Mouse (Mus musculus) limb, embryonic 14.5 days (tissue): ENCODE results near the gene Fam187b. TPM values are rescaled to one million over a fixed set of nuclear protein-coding genes. Genes with fewer than 3 reads are reported as not detected.
"Not testable (repeated sequence)": the region's sequence is repeated elsewhere in the genome, so short reads cannot be mapped to it uniquely, and the experiment has no call there.

Source experiments
- ATAC-seq: fragments of 200-750 bp; cut with Nextera tagmentation; 2 replicates; pipeline ENCODE4 v1.8.0; 2017; ENCODE audit warnings: low read depth, moderate number of reproducible peaks, moderate TSS enrichment; ENCODE audit not compliant: low FRiP score
- DNase-seq: peaks from one replicate; pipeline ENCODE4 v3.0.0-alpha.2; 2015; ENCODE audit warnings: low spot score
- H3K27ac ChIP-seq: fragments of 300-500 bp; sonication (generic); replicated peaks from 2 replicates; pipeline ENCODE4 v1.5.1; 2014; ENCODE audit warnings: low read depth, mild to moderate bottlenecking, low read length, moderate library complexity, mixed read lengths
- H3K27me3 ChIP-seq: fragments of 300-500 bp; sonication (generic); 2 replicates; pipeline ENCODE4 v1.6.1; 2014; ENCODE audit warnings: low read length, mixed read lengths; ENCODE audit not compliant: control insufficient read depth, insufficient read depth
- H3K36me3 ChIP-seq: fragments of 300-500 bp; sonication (generic); 2 replicates; pipeline ENCODE4 v1.6.1; 2014; ENCODE audit warnings: mild to moderate bottlenecking, low read length, moderate library complexity, mixed read lengths; ENCODE audit not compliant: control insufficient read depth, insufficient read depth
- H3K4me1 ChIP-seq: fragments of 300-500 bp; sonication (generic); 2 replicates; pipeline ENCODE4 v1.6.1; 2014; ENCODE audit warnings: antibody characterized with exemption, low read length, mixed read lengths; ENCODE audit not compliant: control insufficient read depth, insufficient read depth
- H3K4me2 ChIP-seq: fragments of 300-500 bp; sonication (generic); replicated peaks from 2 replicates; pipeline ENCODE4 v1.6.1; 2014; ENCODE audit warnings: low read depth, mild to moderate bottlenecking, low read length, moderate library complexity; ENCODE audit not compliant: severe bottlenecking
- H3K4me3 ChIP-seq: fragments of 300-500 bp; sonication (generic); replicated peaks from 2 replicates; pipeline ENCODE4 v1.5.1; 2014; ENCODE audit warnings: low read length
- H3K9ac ChIP-seq: fragments of 300-500 bp; sonication (generic); 2 replicates; pipeline ENCODE4 v1.6.1; 2014; ENCODE audit warnings: mild to moderate bottlenecking, low read depth, low read length, moderate library complexity; ENCODE audit not compliant: severe bottlenecking
- H3K9me3 ChIP-seq: fragments of 300-500 bp; sonication (generic); 2 replicates; pipeline ENCODE4 v1.6.1; 2016; ENCODE audit warnings: low read length; ENCODE audit not compliant: control insufficient read depth
- POLR2A ChIP-seq: fragments of 200-500 bp; IDR thresholded peaks from 2 replicates; pipeline ENCODE4 v1.8.0; 2012; ENCODE audit warnings: inconsistent platforms, mild to moderate bottlenecking, moderate library complexity, borderline replicate concordance; ENCODE audit not compliant: insufficient read depth, insufficient read length; ENCODE audit errors: extremely low read depth
- WGBS: fragments of 180-500 bp; shearing (Covaris S2); extraction: QIAGEN DNeasy Blood & Tissue Kit; methylation state at CpG from one replicate; pipeline ENCODE4 v1.1.7; 2014; 5-methylcytosine and 5-hydroxymethylcytosine counted together
- polyA plus RNA-seq, 2 experiments: library from polyadenylated mRNA; depleted of rRNA in 1 of 2; stranded (reverse) in 1 of 2; unstranded in 1 of 2; fragments of >200 nt; fragmentation: Nextera tagmentation in 1 of 2; extraction: Ambion mirVana in 1 of 2; gene quantifications; 2 replicates each; pipeline versions ENCODE4 v1.2.1 to v1.2.3; 2012 to 2014

Gene Fam187b
- polyA plus RNA-seq, 2 experiments, result 1.1 to 1.4 TPM

GRCm38 (mm10) chr7:30943909-30944635 lies 29.5 kb upstream of the Fam187b start, which contains the start of gene Hamp:
TSS of gene Hamp (minus strand) at chr7:30944032.
- Histone ChIP-seq H3K36me3 (peaks cover 17% of the 10 kb centered on the region), H3K9me3 (no peaks in the 10 kb centered on the region), H3K4me2 (no peak within 1 kb of the TSS), H3K4me1 (no peaks in the 10 kb centered on the region), H3K27ac (no peak within 1 kb of the TSS), H3K27me3 (no peaks in the 10 kb centered on the region), H3K4me3 (no peak within 1 kb of the TSS), H3K9ac (no peak within 1 kb of the TSS)
- 63% methylated on average over 9 of the region's 9 CpGs for WGBS
- ATAC-seq (no peak), DNase-seq (no peak)
- no peak for TF ChIP-seq POLR2A

- not testable (repeated sequence) for H3K4me1 ChIP-seq, H3K27me3 ChIP-seq, H3K4me3 ChIP-seq, H3K9ac ChIP-seq, H3K9me3 ChIP-seq, DNase-seq, ATAC-seq, H3K27ac ChIP-seq, H3K4me2 ChIP-seq
- WGBS, result 63% methylated on average over 2 of the region's 2 CpGs
- H3K36me3 ChIP-seq, result peaks cover 23% of the 10 kb centered on the region
Measured at GRCm38 (mm10) chr7:30944706-30945105, 28.9 kb upstream of the Fam187b start.

- H3K27me3 ChIP-seq, H3K4me2 ChIP-seq, H3K27ac ChIP-seq, DNase-seq, H3K4me1 ChIP-seq, H3K9ac ChIP-seq, H3K9me3 ChIP-seq, ATAC-seq, H3K4me3 ChIP-seq: not testable (repeated sequence)
- 88% methylated on average over 7 of the region's 7 CpGs for WGBS
- peaks cover 29% of the 10 kb centered on the region for H3K36me3 ChIP-seq
Measured at GRCm38 (mm10) chr7:30945466-30945865, 28.1 kb upstream of the Fam187b start.

- WGBS, result 93% methylated on average over 7 of the region's 7 CpGs
Measured at GRCm38 (mm10) chr7:30945876-30946275, 27.7 kb upstream of the Fam187b start.

GRCm38 (mm10) chr7:30949902-30950301 lies 23.7 kb upstream of the Fam187b start:
- not testable (repeated sequence) for DNase-seq, H3K4me1 ChIP-seq, H3K4me2 ChIP-seq, H3K27ac ChIP-seq, H3K9me3 ChIP-seq, H3K4me3 ChIP-seq, ATAC-seq, H3K9ac ChIP-seq, H3K27me3 ChIP-seq
- whole genome bisulfite sequencing, result 90% methylated on average over 3 of the region's 3 CpGs
- peaks cover 73% of the 10 kb centered on the region for H3K36me3 ChIP-seq

More at GRCm38 (mm10) chr7:30945876-30946275, 27.7 kb upstream of the Fam187b start:
- Histone ChIP-seq H3K27ac (no peak overlapping the region), H3K27me3 (no peaks in the 10 kb centered on the region), H3K4me2 (no peak overlapping the region), H3K4me1 (no peaks in the 10 kb centered on the region), H3K9me3 (no peaks in the 10 kb centered on the region), H3K9ac (no peak overlapping the region), H3K36me3 (peaks cover 33% of the 10 kb centered on the region), H3K4me3 (no peak overlapping the region)
- no peak for DNase-seq
- no peak for ATAC-seq
- no peak for TF ChIP-seq POLR2A
